Mouse (Mus musculus) gastrocnemius, postnatal 36 days (tissue): ENCODE data around the gene Vmn1r192. TPM values are rescaled to one million over a fixed set of nuclear protein-coding genes. Genes with fewer than 3 reads are reported as not detected.
"Not testable (repeated sequence)": the region's sequence is repeated elsewhere in the genome, so short reads cannot be mapped to it uniquely, and the experiment has no call there.

ENCODE experiments used
- DNase-seq, 2 experiments: peaks; one replicate each; pipeline ENCODE4 v3.0.0; 2022
- intact Hi-C: fragments of 180-260 bp; cut with DNase I; formaldehyde crosslinking; loops from one replicate; pipeline ENCODE4 v1.15.1; 2025
- long read RNA-seq, 2 experiments: library from polyadenylated mRNA; stranded (forward); transcript quantifications; one replicate each; pipeline ENCODE4 v2.0.0; 2021
- microRNA-seq, 2 experiments: library from miRNA; unstranded; fragments of <30 nt; microRNA quantifications; one replicate each; pipeline ENCODE4 v1.2.0; 2021
- total RNA-seq, 2 experiments: library from RNA; stranded (reverse); gene quantifications; 2 replicates each; pipeline ENCODE4 v1.2.3; 2021

The Vmn1r192 gene
- total RNA-seq: not detected
- long read RNA-seq, experiment 1: 0 reads
- long read RNA-seq, experiment 2: 0 reads

DNA sequence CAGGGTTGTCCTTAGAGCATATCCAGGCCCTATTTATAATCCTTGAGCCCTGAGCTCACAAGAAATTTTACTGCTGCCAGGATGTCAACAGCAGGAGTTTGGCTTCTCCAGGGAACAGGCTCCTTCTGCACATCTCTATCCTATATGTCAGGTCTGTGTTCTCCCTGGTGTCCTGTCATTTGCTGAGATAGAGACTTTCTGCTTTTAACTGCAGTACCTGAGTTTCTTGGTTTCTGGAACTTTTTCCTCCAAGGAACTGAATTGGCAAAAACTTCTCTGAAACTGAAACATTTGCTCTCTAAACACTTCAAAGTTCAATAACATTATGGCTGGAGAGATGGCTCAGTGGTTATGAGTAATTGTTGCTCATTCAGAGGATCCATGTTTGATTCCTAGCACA lies at the start of gene Vmn1r192:
Gene Vmn1r192, minus strand, starts transcription at position 101 of the 400 bp plus-strand sequence.
- no peak for DNase-seq
- intact Hi-C loops: no loop called here

DNA sequence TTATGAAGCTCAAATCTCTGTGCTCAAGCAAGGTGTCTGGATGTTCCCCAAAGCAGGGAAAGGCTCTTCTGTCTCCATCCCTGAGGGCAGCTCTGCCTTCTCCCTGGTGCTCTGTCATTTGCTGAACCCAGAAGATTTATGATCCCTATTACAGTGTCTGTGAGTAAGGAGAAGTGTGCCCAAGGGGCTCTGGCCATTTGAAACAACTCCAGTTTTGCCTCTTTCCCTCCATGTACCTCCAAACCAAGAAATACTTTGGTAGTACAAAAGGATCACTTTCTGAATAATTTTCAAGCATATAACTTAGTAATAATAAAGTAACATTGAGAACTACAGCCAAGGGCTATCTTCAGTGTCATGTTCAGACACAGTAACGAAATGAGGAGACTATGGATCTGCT lies 32.1 kb upstream of the Vmn1r192 start, which contains the start of gene Vmn1r193:
Gene Vmn1r193, minus strand, starts transcription at position 101 of the 400 bp plus-strand sequence.
- DNase-seq, intact Hi-C loops: not testable (repeated sequence)

DNA sequence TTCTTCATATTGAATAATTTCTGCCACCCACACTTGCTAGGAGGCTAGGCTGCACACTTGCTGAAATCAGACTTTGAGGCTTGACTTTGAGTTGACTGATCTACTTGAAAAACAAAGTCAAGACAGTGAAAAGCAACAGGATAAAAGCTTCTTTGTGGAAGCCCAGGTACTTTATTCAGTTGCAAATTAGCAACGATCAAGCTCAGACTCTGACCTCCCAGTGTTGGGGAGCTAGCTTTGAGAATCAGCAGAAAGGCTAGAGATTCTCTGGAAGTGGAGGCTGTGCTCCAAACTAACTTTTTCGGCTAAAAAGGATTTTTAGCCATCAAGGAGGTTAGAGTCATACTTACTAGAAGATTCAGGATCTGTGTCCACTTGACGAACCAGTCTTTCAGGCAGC lies 1.8 kb upstream of the Vmn1r192 start:
- intact Hi-C loops, DNase-seq: not testable (repeated sequence)

DNA sequence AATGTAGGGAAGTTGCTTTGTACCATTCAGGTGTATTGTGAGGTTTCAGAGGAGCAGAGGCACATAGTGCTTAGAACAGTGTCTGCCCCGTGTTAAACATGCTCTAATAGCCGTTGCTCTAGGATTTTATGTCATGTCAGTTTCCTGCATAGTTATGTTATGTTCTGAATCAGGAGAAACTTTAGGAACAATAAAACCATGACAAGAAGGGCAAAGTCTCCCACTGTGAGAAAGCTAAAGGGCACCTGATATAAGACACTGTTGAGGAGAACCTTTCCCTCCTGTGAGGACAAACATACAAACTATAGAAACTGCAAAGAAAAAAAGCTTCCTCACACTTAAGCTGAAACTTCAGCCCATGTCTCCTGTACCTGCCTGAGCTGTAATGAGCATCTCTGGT lies 556 bp downstream of the Vmn1r192 start:
- intact Hi-C loops: no loop called here
- no peak for DNase-seq

DNA sequence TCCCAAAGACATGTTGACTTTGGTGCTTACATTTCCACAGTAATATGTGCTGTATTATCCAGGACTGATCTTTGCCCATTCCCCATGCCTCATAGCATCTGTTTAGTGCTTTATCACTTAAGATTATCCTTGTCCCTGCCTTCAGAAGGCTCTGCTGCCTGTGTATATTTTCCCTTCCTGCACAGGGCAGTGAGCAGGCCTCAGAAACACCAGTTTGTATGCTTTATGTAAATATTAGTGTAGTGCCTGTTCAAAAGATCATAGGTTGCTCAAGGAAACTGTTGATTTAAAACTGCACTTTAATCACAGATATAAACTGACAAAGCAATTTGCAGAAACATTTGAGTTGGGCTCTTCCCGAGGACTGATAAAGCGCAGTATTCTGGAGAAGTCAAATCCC lies 1.6 kb downstream of the Vmn1r192 start:
- intact Hi-C loops: no loop called here
- DNase-seq: no peak

DNA sequence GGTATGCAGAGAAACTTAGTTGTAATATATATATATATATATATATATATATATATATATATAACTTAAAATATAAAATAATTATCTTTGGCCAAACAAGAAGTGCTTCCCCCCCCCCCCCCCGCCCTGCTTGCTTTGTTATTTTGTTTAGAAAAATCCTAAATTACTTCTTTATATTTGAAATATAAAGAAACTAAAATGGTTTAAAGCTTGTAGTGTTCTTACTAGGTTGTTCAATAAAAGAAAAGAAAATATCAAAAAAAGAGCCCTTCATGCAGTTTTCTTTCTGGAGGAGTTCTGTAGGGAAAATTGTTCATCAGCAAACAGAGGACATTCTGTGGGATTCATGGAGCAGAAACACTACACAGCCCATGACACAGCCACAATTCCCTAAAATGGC lies 7.1 kb downstream of the Vmn1r192 start, which contains the start of gene Vmn1r191:
Gene Vmn1r191, minus strand, starts transcription at position 101 of the 400 bp plus-strand sequence.
- DNase-seq: no peak
- intact Hi-C loops: no loop called here

DNA sequence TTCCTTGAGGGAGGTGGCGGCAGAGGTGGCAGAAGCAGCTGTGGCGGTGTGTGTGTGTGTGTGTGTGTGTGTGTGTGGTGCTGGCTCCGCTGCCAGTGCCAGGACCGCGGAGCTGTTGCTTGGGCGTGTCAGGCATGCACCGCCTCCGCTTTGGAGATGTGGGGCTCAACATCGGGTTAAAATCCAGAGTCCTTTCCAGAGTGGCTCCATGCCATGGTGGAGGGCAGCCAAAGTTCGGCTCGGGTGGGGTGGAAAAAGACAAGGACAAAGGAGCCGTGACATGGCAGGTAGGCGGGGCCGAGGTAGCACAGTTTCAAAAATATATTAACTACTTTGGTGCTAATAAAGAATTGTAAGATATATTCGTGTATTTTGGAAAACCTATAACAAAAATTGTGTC lies 22.5 kb downstream of the Vmn1r192 start:
- intact Hi-C loops: no loop called here
- no peak for DNase-seq

DNA sequence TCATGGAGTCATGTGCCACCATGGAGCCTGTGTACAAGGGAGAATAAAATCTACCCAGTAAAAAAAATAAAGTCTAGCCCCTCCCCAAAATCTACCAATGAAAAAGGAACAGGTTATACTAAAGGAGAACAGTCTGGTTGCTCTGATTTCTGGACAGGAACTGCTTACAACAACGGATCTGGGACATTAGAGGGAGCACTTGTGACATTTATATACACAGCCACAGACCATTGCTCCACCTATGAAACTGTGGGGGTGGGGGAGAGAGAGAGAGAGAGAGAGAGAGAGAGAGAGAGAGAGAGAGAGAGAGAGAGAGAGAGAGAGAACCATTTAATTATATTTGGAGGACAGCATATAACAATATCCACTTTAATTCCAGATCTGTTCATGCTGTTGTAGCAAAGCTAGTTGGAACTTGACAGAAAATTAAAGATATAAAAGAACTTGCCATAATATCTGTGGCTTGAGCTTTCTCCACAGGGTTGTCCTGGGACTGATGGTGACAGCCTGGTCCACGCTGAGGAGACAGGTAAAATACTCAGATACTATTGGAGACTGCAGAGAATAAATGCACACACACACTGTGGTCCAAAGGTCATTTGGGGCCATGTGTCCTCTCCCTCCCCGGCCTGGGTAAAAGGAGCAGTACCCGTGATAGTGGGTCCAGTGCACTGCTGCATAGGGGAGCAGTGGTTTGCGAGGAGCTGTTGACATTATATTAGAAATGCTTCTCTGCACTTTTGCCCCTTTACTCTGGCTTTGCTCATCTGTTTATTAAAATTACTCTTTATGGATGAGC lies 54.2 kb downstream of the Vmn1r192 start:
- DNase-seq, intact Hi-C loops: not testable (repeated sequence)

Small RNA genes within 50 kb of the gene (microRNA-seq; reads per million reads assigned to microRNA genes)
- gene Gm23282 (0 reads per million in 2 experiments), gene Gm25084 (0 reads per million in 2 experiments)

Other genes starting within 250 kb of the Vmn1r192 start
- under 1 TPM; 0.26 to 0.30 TPM for gene Zfp184, start 246.0 kb downstream of the Vmn1r192 start, total RNA-seq
- gene Pom121l2, start 209.9 kb downstream of the Vmn1r192 start, total RNA-seq: not detected
- gene Prss16, start 181.4 kb downstream of the Vmn1r192 start, total RNA-seq: 1 to 10 TPM in 1 of 2 experiments, not detected in 1; 5.4 TPM
- gene Hist1h2ah, start 155.6 kb downstream of the Vmn1r192 start, total RNA-seq: 10 to 100 TPM; 12.2 to 13.3 TPM
- gene Hist1h2bk, start 155.3 kb downstream of the Vmn1r192 start, total RNA-seq: 10 to 100 TPM; 10.8 to 26.5 TPM
- 10 to 100 TPM; 28.7 to 30.9 TPM for gene Hist1h4i, start 149.8 kb downstream of the Vmn1r192 start, total RNA-seq
- gene Hist1h2ag, start 148.2 kb downstream of the Vmn1r192 start, total RNA-seq: 10 to 100 TPM in 1 of 2 experiments, 1 to 10 TPM in 1; 8.7 to 11.6 TPM
- 1 to 10 TPM; 7.6 to 8.9 TPM for gene Hist1h2bj, start 147.9 kb downstream of the Vmn1r192 start, total RNA-seq
- gene Vmn1r188, start 106.7 kb downstream of the Vmn1r192 start, total RNA-seq: not detected
- gene Vmn1r189, start 85.3 kb downstream of the Vmn1r192 start, total RNA-seq: not detected
- gene Vmn1r191, start 7.2 kb downstream of the Vmn1r192 start, total RNA-seq: not detected
- gene Vmn1r193, start 32.0 kb upstream of the Vmn1r192 start, total RNA-seq: not detected
- gene Vmn1r194, start 53.1 kb upstream of the Vmn1r192 start, total RNA-seq: not detected
- not detected for gene Vmn1r195, start 79.4 kb upstream of the Vmn1r192 start, total RNA-seq
- gene Vmn1r196, start 98.8 kb upstream of the Vmn1r192 start, total RNA-seq: not detected
- not detected for gene Vmn1r197, start 133.4 kb upstream of the Vmn1r192 start, total RNA-seq
- not detected for gene Vmn1r198, start 159.2 kb upstream of the Vmn1r192 start, total RNA-seq
- not detected for gene Vmn1r199, start 188.7 kb upstream of the Vmn1r192 start, total RNA-seq
- not detected for gene Vmn1r200, start 199.2 kb upstream of the Vmn1r192 start, total RNA-seq